Mouse (Mus musculus): ENCODE results near the gene Rimbp3. TPM values are rescaled to one million over a fixed set of nuclear protein-coding genes. Genes with fewer than 3 reads are reported as not detected.

Rimbp3 gene
- polyA plus RNA-seq, 1 experiment from 2014 or later, result 2.3 TPM

Other genes with a start within 250 kb of the Rimbp3 start
- 196 and 210 TPM in 2 replicates for gene Mapk1, start 225.2 kb upstream of the Rimbp3 start, polyA plus RNA-seq (2015; fragmentation: Nextera tagmentation; extraction: Ambion mirVana)
- gene Ypel1, start 138.9 kb upstream of the Rimbp3 start, polyA plus RNA-seq (2015; fragmentation: Nextera tagmentation; extraction: Ambion mirVana), result 171 and 173 TPM in 2 replicates
- gene Ppil2, start 97.3 kb upstream of the Rimbp3 start, polyA plus RNA-seq (2015; fragmentation: Nextera tagmentation; extraction: Ambion mirVana), result 158 and 182 TPM in 2 replicates
- gene 2610318N02Rik, start 83.4 kb upstream of the Rimbp3 start, polyA plus RNA-seq (2015; fragmentation: Nextera tagmentation; extraction: Ambion mirVana), result 18.4 and 21.2 TPM in 2 replicates
- 36.8 and 40.3 TPM in 2 replicates for gene Sdf2l1, start 76.2 kb upstream of the Rimbp3 start, polyA plus RNA-seq (2015; fragmentation: Nextera tagmentation; extraction: Ambion mirVana)
- gene Ydjc, start 64.0 kb upstream of the Rimbp3 start, polyA plus RNA-seq (2015; fragmentation: Nextera tagmentation; extraction: Ambion mirVana), result 26.2 and 32.9 TPM in 2 replicates
- 1.7 and 2.4 TPM in 2 replicates for gene Ccdc116, start 61.4 kb upstream of the Rimbp3 start, polyA plus RNA-seq (2015; fragmentation: Nextera tagmentation; extraction: Ambion mirVana)
- gene Ube2l3, start 6.0 kb upstream of the Rimbp3 start, polyA plus RNA-seq (2015; fragmentation: Nextera tagmentation; extraction: Ambion mirVana), result 298 and 325 TPM in 2 replicates
- gene Hic2, start 25.0 kb downstream of the Rimbp3 start, polyA plus RNA-seq (2015; fragmentation: Nextera tagmentation; extraction: Ambion mirVana), result 7.1 and 9.4 TPM in 2 replicates
- 23.0 and 43.0 TPM in 2 replicates for gene Tmem191c, start 67.5 kb downstream of the Rimbp3 start, polyA plus RNA-seq (2015; fragmentation: Nextera tagmentation; extraction: Ambion mirVana)
- gene Serpind1, start 122.8 kb downstream of the Rimbp3 start, polyA plus RNA-seq (2015; fragmentation: Nextera tagmentation; extraction: Ambion mirVana), result 1.4 and 2.1 TPM in 2 replicates
- 25.4 and 31.8 TPM in 2 replicates for gene Snap29, start 197.4 kb downstream of the Rimbp3 start, polyA plus RNA-seq (2015; fragmentation: Nextera tagmentation; extraction: Ambion mirVana)
- 67.4 and 70.4 TPM in 2 replicates for gene Pi4ka, start 197.7 kb downstream of the Rimbp3 start, polyA plus RNA-seq (2015; fragmentation: Nextera tagmentation; extraction: Ambion mirVana)
- gene Crkl, start 243.4 kb downstream of the Rimbp3 start, polyA plus RNA-seq (2015; fragmentation: Nextera tagmentation; extraction: Ambion mirVana), result 104 and 122 TPM in 2 replicates

Data from forebrain, embryonic 16.5 days (tissue).